9 mouse cellular contexts compared by ENCODE assay signal in genomic region chr8:120505082-120505511, GRCm38 (mm10).
DNase-seq lines count a peak whose midpoint lies in the region; ATAC-seq lines count a peak whose summit lies in the region.
"Had no signal": no experiment of that assay in that cellular context is flagged by ENCODE, and none has a peak within 500 bp of the region (broad histone marks: within the 10 kb centered on the region; RNA-seq: fewer than 3 reads in every experiment).

No protein-coding gene starts in this region.

- H3K4me2 ChIP-seq in hindbrain, embryonic 11.5 days (replicated peaks; ENCODE audit: low read depth, low read length) = peak overlapping the region; percentile 44
- peak overlapping the region; percentile 48 for H3K4me2 ChIP-seq in midbrain, embryonic 13.5 days (replicated peaks)

- no peaks in the 10 kb centered on the region for H3K36me3 ChIP-seq in hindbrain, embryonic 11.5 days (ENCODE audit: control insufficient read depth, insufficient read depth, low read length)
- H3K36me3 ChIP-seq in midbrain, embryonic 13.5 days = no peaks in the 10 kb centered on the region

- DNase-seq in kidney, postnatal 10 days = peak; percentile 62
- DNase-seq in kidney, adult 9 months = no peak
- peak; percentile 74 to 79 for DNase-seq in cerebellum, postnatal 10 days
- peak; percentile 71 for DNase-seq in hindbrain, embryonic 11.5 days (ENCODE audit: low spot score)
- no peak for DNase-seq in spleen, postnatal 36 days (ENCODE audit: low spot score in 2 of 2)
- no peak for DNase-seq in right cerebral cortex, postnatal 25 days

- H3K9me3 ChIP-seq in hindbrain, embryonic 11.5 days (ENCODE audit: control insufficient read depth, low read length) = no peaks in the 10 kb centered on the region
- H3K9me3 ChIP-seq in midbrain, embryonic 13.5 days = no peaks in the 10 kb centered on the region

- peak overlapping the region; percentile 34; the same call in 1 of the 2 replicates for H3K9ac ChIP-seq in hindbrain, embryonic 11.5 days (ENCODE audit: low read depth, low read length)
- H3K9ac ChIP-seq in midbrain, embryonic 13.5 days (replicated peaks) = peak overlapping the region; percentile 37

- WGBS in hindbrain, embryonic 11.5 days = under 1% methylated on average over 19 of the region's 19 CpGs
- WGBS in midbrain, embryonic 13.5 days = under 1% methylated on average over 19 of the region's 19 CpGs

- H3K4me1 ChIP-seq in hindbrain, embryonic 11.5 days (replicated peaks; ENCODE audit: control insufficient read depth, insufficient read depth, low read length) = peaks cover 58% of the 10 kb centered on the region
- peaks cover 100% of the 10 kb centered on the region for H3K4me1 ChIP-seq in midbrain, embryonic 13.5 days (replicated peaks)

- no peak for ATAC-seq in hindbrain, embryonic 11.5 days (ENCODE audit: low FRiP score)
- peak; percentile 46 for ATAC-seq in midbrain, embryonic 13.5 days
- ATAC-seq in erythroid progenitor cell, adult 5-6 weeks (replicated peaks; ENCODE audit: low FRiP score, poor library complexity, severe bottlenecking) = no peak

- H3K27ac ChIP-seq in hindbrain, embryonic 11.5 days (ENCODE audit: low read depth, low read length) = peak overlapping the region; percentile 86
- peak overlapping the region; percentile 92 for H3K27ac ChIP-seq in midbrain, embryonic 13.5 days

- H3K27me3 ChIP-seq in hindbrain, embryonic 11.5 days (ENCODE audit: control insufficient read depth, insufficient read depth, low read length) = no peaks in the 10 kb centered on the region
- H3K27me3 ChIP-seq in midbrain, embryonic 13.5 days = no peaks in the 10 kb centered on the region
- H3K27me3 ChIP-seq: Patski had no signal

- H3K4me3 ChIP-seq in hindbrain, embryonic 11.5 days (ENCODE audit: low read depth, low read length) = peak overlapping the region; percentile 21
- peak overlapping the region; percentile 27 for H3K4me3 ChIP-seq in midbrain, embryonic 13.5 days (replicated peaks)

Comparison
In these comparisons a context has a peak if more than half of its experiments do, and no peak if none do; other contexts are left out.
1. DNase-seq: peak in kidney, postnatal 10 days (single experiment), cerebellum, postnatal 10 days (2 of 2) and hindbrain, embryonic 11.5 days (single experiment); none in kidney, adult 9 months (single experiment), spleen, postnatal 36 days (0 of 2) and right cerebral cortex, postnatal 25 days (single experiment).